Mouse (Mus musculus): ENCODE data around the gene Esp3.
"Not testable (repeated sequence)": the region's sequence is repeated elsewhere in the genome, so short reads cannot be mapped to it uniquely, and the experiment has no call there.

DNA sequence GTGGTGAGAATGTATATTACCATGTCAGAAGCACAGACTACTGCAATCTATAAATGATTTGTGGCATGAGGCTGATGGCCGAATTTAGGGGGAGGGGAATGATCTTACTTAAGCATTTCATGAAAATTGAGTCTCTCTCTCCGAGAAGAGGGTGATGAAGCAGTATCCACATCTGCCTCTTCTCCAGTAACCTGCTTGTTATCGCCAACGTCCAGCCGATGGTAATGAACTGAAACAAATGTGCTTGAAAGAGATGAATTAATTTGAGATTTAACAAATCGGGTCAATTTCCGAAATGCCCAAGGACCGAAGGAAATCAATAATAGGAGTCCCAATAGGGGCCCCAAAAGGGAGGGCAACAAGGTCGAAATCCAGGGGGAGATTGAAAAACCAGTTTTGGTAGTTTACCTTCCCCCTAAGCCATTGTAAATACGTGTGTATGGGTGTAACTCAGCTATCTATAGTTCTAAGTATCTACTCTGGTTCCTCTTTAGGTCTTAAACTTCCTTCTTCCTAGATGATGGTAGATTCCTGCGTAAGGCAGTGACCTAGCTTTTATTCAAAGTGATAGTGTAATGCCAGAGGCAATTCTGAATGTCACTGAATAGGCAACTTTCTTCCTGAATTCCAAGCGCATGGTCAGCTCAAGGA, 31.4 kb downstream of the Esp3 start:
- TF ChIP-seq CTCF (IDR thresholded peaks at IDR 0.05; ENCODE audit: borderline replicate concordance, control insufficient read depth, extremely low read depth, insufficient read depth, low read length, poor library complexity); POLR2A (IDR thresholded peaks at IDR 0.05; ENCODE audit: control insufficient read depth, extremely low read depth, insufficient read depth, low read length, poor library complexity): not testable (repeated sequence)
